Mouse (Mus musculus) lung, embryonic 15.5 days (tissue): ENCODE measurements around the gene Hsd17b13. TPM values are rescaled to one million over a fixed set of nuclear protein-coding genes. Genes with fewer than 3 reads are reported as not detected.
"Not testable (repeated sequence)": the region's sequence is repeated elsewhere in the genome, so short reads cannot be mapped to it uniquely, and the experiment has no call there.

ENCODE experiments used
- ATAC-seq: fragments of 200-750 bp; cut with Nextera tagmentation; 2 replicates; pipeline ENCODE4 v1.8.0; 2017; ENCODE audit warnings: moderate number of reproducible peaks, borderline replicate concordance; ENCODE audit not compliant: low FRiP score, low TSS enrichment; ENCODE audit errors: extremely low read depth
- H3K27ac ChIP-seq: fragments of 300-500 bp; sonication (generic); 2 replicates; pipeline ENCODE4 v1.5.1; 2015; ENCODE audit warnings: moderate library complexity, mild to moderate bottlenecking, inconsistent platforms
- H3K27me3 ChIP-seq: fragments of 300-500 bp; sonication (generic); 2 replicates; pipeline ENCODE4 v1.6.1; 2015; ENCODE audit warnings: inconsistent platforms
- H3K36me3 ChIP-seq: fragments of 300-500 bp; sonication (generic); 2 replicates; pipeline ENCODE4 v1.6.1; 2015; ENCODE audit warnings: inconsistent platforms
- H3K4me1 ChIP-seq: fragments of 300-500 bp; sonication (generic); 2 replicates; pipeline ENCODE4 v1.6.1; 2015; ENCODE audit warnings: inconsistent platforms
- H3K4me2 ChIP-seq: fragments of 300-500 bp; sonication (generic); 2 replicates; pipeline ENCODE4 v1.6.1; 2015; ENCODE audit warnings: inconsistent platforms, mild to moderate bottlenecking, moderate library complexity
- H3K4me3 ChIP-seq: fragments of 300-500 bp; sonication (generic); 2 replicates; pipeline ENCODE4 v1.5.1; 2015; ENCODE audit warnings: mild to moderate bottlenecking, inconsistent platforms
- H3K9ac ChIP-seq: fragments of 300-500 bp; sonication (generic); 2 replicates; pipeline ENCODE4 v1.6.1; 2015; ENCODE audit warnings: inconsistent platforms
- H3K9me3 ChIP-seq: fragments of 300-500 bp; sonication (generic); 2 replicates; pipeline ENCODE4 v1.6.1; 2016; ENCODE audit warnings: inconsistent platforms
- WGBS: fragments of 180-500 bp; shearing (Covaris S2); methylation state at CpG from one replicate; pipeline ENCODE4 v1.1.7; 2015; 5-methylcytosine and 5-hydroxymethylcytosine counted together
- polyA plus RNA-seq: library from polyadenylated mRNA; unstranded; fragments of >200 nt; fragmentation: Nextera tagmentation; extraction: Ambion mirVana; gene quantifications from 2 replicates; pipeline ENCODE4 v1.2.1, GENCODE M21; 2015

Hsd17b13 gene
- 0.22 and 0.38 TPM in 2 replicates for polyA plus RNA-seq

DNA sequence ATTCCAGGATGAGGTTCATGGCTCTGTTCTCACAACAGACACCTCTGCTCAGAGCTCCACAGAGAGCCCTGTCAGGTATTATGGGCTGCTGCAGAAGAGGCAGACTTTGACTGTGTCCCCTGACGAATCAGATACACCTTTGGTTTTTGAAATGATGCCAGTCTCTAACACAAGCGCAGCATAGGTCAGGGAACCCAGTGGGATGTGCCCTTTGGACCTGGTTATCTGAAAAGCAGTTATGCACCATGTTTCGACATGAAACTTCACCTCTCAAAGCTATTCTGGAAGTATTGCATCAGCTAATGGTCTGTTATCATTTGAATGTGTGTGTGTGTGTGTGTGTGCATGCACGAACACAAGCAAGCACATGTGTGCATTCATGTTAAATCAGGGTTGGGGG lies at the start of gene Hsd17b13:
Gene Hsd17b13 (minus strand): TSS at position 114 of the 400 bp plus-strand sequence.
- Histone ChIP-seq H3K36me3 (no peaks in the 10 kb centered on the region), H3K4me1 (no peaks in the 10 kb centered on the region), H3K4me3 (no peak within 1 kb of the TSS), H3K9ac (no peak within 1 kb of the TSS), H3K27me3 (no peaks in the 10 kb centered on the region), H3K4me2 (no peak within 1 kb of the TSS), H3K27ac (no peak within 1 kb of the TSS), H3K9me3 (no peaks in the 10 kb centered on the region)
- ATAC-seq = no peak
- WGBS = 73% methylated on average over 4 of the region's 4 CpGs

DNA sequence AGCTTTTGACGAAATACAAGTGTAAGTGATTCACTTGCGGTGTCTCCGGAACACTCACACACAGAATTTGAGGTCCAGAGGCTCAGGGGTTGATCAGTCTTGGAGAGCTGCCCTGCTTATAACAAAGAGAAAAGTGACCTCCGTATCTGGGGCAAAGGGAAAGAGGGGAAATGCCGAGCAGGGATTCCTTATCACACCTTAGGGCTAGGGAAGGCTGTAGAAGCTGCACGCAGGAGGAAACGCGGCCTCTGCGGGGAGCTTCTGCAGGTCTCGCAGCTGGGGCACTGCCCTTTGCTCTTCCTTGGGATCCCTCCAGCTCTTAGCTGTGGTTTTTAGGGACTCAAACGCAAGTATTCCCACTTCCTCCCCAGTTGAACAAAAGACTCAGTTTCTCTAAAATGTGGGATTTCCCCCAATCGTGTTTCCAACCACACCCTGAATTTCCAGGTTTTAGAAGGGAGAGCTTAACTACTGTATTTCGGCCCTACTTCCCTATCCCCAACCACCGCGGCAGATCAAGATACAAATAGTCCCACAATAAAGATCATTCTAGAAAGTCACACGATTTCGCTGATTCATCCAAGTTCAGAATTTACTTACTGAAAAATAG lies 48.1 kb upstream of the Hsd17b13 start:
- Histone ChIP-seq H3K4me2 (no peak overlapping the region), H3K9ac (no peak overlapping the region), H3K9me3 (no peaks in the 10 kb centered on the region), H3K27me3 (no peaks in the 10 kb centered on the region), H3K4me3 (no peak overlapping the region), H3K27ac (no peak overlapping the region), H3K4me1 (peaks cover 25% of the 10 kb centered on the region), H3K36me3 (no peaks in the 10 kb centered on the region)
- 40% methylated on average over 17 of the region's 17 CpGs for WGBS
- no peak for ATAC-seq

DNA sequence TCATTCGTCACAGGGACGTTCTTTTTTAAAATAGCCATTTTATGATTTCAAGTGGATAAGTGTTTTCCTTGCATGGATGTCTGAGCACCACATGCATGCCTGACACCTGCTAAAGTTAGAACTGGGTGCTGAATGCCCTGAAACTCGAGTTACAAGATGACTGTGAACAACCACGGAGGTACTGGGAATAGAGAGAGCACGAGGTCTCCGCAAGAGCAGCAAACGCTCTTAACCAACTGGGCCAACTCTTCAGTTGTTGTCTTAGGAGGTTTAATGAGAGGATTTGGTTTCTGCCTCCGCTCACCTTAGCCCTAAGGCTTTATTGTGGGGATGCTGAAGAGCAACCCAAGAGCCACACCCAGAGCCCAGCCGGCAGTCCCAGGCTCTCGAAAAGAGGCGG lies 47.6 kb upstream of the Hsd17b13 start:
- WGBS = 62% methylated on average over 11 of the region's 11 CpGs
- peaks cover 30% of the 10 kb centered on the region for H3K4me1 ChIP-seq
- no peak overlapping the region for H3K9ac ChIP-seq
- no peak for ATAC-seq
- no peak overlapping the region for H3K27ac ChIP-seq
- no peaks in the 10 kb centered on the region for H3K36me3 ChIP-seq
- no peaks in the 10 kb centered on the region for H3K27me3 ChIP-seq
- H3K4me3 ChIP-seq = no peak overlapping the region
- no peaks in the 10 kb centered on the region for H3K9me3 ChIP-seq
- no peak overlapping the region for H3K4me2 ChIP-seq

DNA sequence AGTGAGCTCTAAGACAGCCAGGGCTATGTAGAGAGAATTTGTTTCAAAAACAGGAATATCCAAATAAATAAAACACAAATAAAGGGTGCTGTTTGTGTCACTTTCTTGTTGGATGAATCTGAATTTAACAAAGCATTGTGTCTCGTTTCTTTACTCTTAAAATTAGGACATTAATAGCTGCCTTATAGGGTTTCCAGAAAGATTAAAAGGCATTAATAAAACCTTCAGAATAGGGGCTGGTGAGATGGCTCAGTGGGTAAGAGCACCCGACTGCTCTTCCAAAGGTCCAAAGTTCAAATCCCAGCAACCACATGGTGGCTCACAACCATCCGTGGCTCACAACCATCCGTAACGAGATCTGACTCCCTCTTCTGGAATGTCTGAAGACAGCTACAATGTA lies 47.0 kb upstream of the Hsd17b13 start:
- not testable (repeated sequence) for H3K4me2 ChIP-seq, ATAC-seq, H3K9ac ChIP-seq, H3K36me3 ChIP-seq, H3K9me3 ChIP-seq, H3K27me3 ChIP-seq, H3K4me3 ChIP-seq
- Histone ChIP-seq H3K4me1 (peaks cover 36% of the 10 kb centered on the region), H3K27ac (0 out of 2 replicates have a peak overlapping the region, but pooled peaks have one; percentile 54)
- 75% methylated on average over 5 of the region's 5 CpGs for WGBS

DNA sequence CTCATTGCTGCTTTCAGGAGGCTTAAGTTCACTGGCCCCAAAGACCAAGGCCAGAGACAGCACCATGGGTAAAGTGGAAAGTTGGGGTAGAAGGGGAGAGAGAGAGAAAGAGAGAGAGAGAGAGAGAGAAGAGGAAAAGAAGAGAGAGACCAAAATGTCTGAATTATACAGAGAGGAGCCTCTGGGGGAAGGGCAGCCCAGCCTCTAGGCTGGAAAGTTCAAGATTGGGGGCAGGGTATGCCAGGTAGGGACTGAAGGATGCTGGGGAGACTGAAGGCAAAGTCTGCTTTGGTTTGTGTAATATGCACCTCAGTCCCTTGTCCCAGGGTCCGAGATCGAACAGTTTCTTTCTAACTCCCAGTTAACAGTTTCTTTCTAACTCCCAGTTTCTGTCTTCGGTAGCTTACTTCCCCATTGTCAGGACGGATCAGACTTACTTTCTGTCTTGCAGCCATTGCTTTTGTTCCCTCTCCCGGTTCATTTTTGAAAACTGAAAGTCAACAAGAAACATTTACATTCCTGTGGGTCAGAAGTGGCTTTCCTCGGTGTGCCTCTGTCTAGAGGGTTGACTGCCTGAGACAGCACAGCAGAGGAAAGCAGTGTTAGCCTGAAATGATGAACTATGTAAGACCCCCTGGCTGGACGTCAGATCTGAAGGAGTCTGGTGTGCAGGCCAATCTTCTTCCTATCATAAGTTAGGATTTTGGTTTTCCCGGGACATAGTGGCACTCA lies 46.2 kb upstream of the Hsd17b13 start:
- no peak for ATAC-seq

DNA sequence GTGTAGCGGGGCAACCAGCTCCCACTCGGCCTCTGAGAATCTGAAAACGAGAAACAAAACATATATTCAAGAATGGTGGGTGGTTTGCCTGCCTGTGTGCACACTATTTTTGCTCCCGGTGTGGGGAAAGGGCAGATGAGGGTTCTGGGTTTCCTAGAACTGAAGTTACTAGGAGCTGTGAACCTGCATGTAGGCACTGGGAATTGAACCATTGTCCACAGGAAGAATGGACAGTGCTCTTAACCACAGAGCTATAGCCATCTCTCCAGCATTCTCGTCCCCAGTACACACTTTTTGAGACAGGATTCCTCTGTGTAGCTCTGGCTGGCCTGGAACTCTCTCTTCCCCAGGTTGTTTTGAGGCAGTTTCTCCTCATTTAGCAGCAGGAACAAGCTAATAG lies 45.3 kb upstream of the Hsd17b13 start:
- ATAC-seq = no peak
- peak overlapping the region; percentile 76 for H3K4me2 ChIP-seq
- peaks cover 36% of the 10 kb centered on the region for H3K4me1 ChIP-seq
- peak overlapping the region; percentile 89 for H3K27ac ChIP-seq
- 51% methylated on average over 5 of the region's 5 CpGs for WGBS
- H3K4me3 ChIP-seq = no peak overlapping the region
- H3K9ac ChIP-seq = no peak overlapping the region
- H3K36me3 ChIP-seq = peaks cover 8% of the 10 kb centered on the region; the same call in 1 of the 2 replicates
- no peaks in the 10 kb centered on the region for H3K27me3 ChIP-seq
- no peaks in the 10 kb centered on the region for H3K9me3 ChIP-seq

More for the DNA sequence above, 46.2 kb upstream of the Hsd17b13 start:
- Histone ChIP-seq H3K36me3 (no peaks in the 10 kb centered on the region), H3K4me2 (no peak overlapping the region; the same call in 1 of the 2 replicates), H3K9ac (no peak overlapping the region), H3K4me3 (no peak overlapping the region), H3K4me1 (peaks cover 36% of the 10 kb centered on the region), H3K27me3 (no peaks in the 10 kb centered on the region), H3K9me3 (no peaks in the 10 kb centered on the region), H3K27ac (peak overlapping the region; percentile 54)
- 55% methylated on average over 8 of the region's 8 CpGs for WGBS

DNA sequence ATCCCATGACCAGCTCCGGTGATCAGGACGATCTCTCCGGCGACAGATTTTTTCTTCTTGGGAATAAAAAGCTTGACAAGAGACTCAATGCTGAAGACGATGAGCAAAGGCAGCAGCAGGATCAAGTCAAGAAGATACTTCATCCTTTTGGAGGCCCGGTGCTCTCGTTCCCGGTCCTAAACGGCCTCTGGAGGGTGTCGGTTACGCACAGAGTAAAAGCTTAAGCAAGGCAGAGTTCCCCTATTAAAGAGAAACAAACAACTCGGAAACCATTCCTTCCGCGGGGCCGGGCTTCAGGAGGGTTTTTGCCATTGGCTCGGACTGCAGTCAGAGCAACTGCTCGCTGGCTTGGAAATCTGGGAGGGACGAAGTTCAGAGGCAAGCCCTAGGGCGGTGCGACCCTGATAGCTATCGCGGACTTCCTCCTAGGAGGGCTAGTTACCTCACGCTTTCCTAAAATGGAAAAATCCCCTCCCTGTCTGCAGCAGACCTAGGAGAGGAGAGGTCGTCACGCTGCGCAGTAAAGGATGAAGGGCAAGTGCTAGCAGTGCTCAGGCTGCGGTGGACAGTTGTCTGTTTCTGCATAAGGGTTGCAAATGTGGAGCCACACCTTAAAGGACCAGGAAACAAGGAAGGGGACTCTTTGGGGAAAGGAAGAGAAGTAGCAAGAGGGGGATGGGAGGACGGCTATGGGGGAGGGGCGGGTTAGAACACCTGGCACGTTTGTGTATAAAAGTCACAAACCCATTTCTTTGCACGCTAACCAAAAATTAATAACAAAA lies 44.6 kb upstream of the Hsd17b13 start, which contains the start of gene Hsd17b11:
Gene Hsd17b11 (minus strand): TSS at position 323 of the 782 bp plus-strand sequence.
- peak within 1 kb of the TSS; percentile 56 for H3K9ac ChIP-seq
- no peaks in the 10 kb centered on the region for H3K9me3 ChIP-seq
- no peaks in the 10 kb centered on the region for H3K27me3 ChIP-seq
- peak within 1 kb of the TSS; percentile 76 for H3K4me2 ChIP-seq
- peak within 1 kb of the TSS; percentile 56 for H3K4me3 ChIP-seq
- peaks cover 36% of the 10 kb centered on the region for H3K4me1 ChIP-seq
- H3K36me3 ChIP-seq = peaks cover 12% of the 10 kb centered on the region; the same call in 1 of the 2 replicates
- 1% methylated on average over 31 of the region's 31 CpGs for WGBS
- ATAC-seq = peak; percentile 93
- H3K27ac ChIP-seq = peak within 1 kb of the TSS; percentile 89

DNA sequence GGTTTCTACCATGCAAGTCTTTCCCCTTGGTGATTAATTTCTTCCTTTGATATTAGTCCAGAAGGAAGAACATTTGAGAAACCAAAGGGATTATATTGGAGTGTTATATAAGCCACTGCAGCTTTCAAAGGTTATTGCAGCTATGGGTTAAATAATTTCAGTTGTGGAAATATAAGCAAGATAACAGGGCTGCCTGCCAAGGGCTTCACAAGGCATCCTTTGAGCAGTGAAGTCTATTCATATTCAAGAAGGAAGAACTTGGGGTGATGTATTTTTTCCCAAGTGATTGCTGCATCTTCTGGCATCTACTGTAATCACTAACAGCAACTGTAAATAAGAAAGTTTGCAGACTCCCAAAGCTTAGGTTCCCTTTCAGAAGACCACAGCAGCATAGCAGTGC lies 34.2 kb upstream of the Hsd17b13 start:
- Histone ChIP-seq H3K27me3 (no peaks in the 10 kb centered on the region), H3K4me3 (no peak overlapping the region), H3K9ac (no peak overlapping the region), H3K36me3 (peaks cover 13% of the 10 kb centered on the region), H3K9me3 (no peaks in the 10 kb centered on the region), H3K27ac (0 out of 2 replicates have a peak overlapping the region, but pooled peaks have one; percentile 51), H3K4me2 (no peak overlapping the region), H3K4me1 (peaks cover 6% of the 10 kb centered on the region)
- peak; percentile 42; the same call in 1 of the 2 replicates for ATAC-seq

DNA sequence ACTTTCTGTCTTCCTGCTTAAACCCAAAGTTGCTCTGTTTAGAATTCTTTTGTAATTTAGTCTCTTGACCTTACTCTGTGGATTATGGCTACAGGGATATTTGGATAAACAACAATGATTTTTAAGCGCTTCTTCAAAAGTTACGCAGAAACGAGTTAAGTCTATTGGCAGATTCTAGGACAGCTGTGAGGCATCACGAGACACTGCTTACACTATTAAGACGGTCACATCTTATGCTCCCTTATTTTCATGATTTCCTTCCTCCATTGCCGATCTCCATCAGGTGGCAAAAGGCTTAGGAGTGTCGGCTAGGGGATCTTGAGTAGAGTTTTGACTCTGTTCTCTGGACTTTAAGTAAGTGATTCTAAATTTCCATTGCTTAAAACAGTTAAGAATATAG lies 33.1 kb upstream of the Hsd17b13 start:
- no peak overlapping the region for H3K27ac ChIP-seq
- peaks cover 6% of the 10 kb centered on the region for H3K4me1 ChIP-seq
- no peaks in the 10 kb centered on the region for H3K27me3 ChIP-seq
- WGBS = 45% methylated on average over 7 of the region's 7 CpGs
- no peaks in the 10 kb centered on the region for H3K9me3 ChIP-seq
- no peak for ATAC-seq
- H3K36me3 ChIP-seq = peaks cover 11% of the 10 kb centered on the region
- H3K4me3 ChIP-seq = no peak overlapping the region
- no peak overlapping the region for H3K4me2 ChIP-seq
- no peak overlapping the region for H3K9ac ChIP-seq

DNA sequence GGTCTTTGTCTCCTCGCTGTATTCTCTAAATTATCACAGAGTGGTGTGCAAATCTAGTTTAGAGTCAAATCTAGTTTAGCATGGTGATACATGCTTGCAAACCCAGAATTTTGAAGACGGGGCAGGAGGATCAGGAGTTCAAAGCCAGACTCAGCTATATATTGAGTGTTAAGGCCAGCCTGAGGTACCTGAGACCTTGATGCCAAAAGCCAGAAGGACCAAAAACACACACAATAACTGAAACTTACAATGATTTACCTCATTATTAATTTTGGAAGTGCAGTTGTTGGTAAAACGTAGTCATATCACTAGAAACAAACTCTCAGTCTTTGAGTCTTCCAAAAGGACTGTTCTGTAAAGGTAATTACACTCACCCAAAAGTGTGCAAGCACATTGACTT lies 32.2 kb upstream of the Hsd17b13 start:
- ATAC-seq = no peak
- H3K36me3 ChIP-seq = peaks cover 13% of the 10 kb centered on the region
- no peak overlapping the region for H3K4me2 ChIP-seq
- H3K27ac ChIP-seq = no peak overlapping the region
- H3K9ac ChIP-seq = no peak overlapping the region
- no peaks in the 10 kb centered on the region for H3K9me3 ChIP-seq
- no peaks in the 10 kb centered on the region for H3K27me3 ChIP-seq
- no peak overlapping the region for H3K4me3 ChIP-seq
- WGBS = 93% methylated on average over 3 of the region's 3 CpGs
- H3K4me1 ChIP-seq = peaks cover 6% of the 10 kb centered on the region

DNA sequence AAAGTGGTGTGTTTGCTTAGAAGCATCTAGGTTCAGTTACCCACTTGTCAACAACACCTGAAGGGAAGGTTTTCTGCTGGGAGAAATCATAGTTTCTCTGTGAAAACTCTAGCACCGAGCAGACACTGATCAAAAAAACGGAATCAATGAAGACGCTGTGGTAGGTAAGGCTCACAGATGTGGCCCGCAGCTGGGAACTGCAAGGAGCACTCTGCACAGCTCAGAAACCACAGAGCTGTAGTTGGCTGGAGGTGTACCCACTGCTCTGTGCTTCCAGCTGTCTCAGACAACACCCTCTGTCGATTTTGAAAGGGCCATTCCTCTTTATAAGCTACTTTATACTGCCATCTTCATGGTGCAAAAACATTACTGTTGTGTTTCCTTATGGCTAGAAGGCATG lies 30.6 kb upstream of the Hsd17b13 start:
- 71% methylated on average over 5 of the region's 5 CpGs for whole genome bisulfite sequencing
- no peak for ATAC-seq

More for the DNA sequence above, 30.6 kb upstream of the Hsd17b13 start:
- Histone ChIP-seq H3K9me3 (no peaks in the 10 kb centered on the region), H3K4me1 (peaks cover 6% of the 10 kb centered on the region), H3K9ac (no peak overlapping the region), H3K36me3 (peaks cover 13% of the 10 kb centered on the region), H3K27me3 (no peaks in the 10 kb centered on the region), H3K4me3 (no peak overlapping the region), H3K4me2 (no peak overlapping the region), H3K27ac (no peak overlapping the region)
